Mouse (Mus musculus): ENCODE measurements around the gene Edf1.

DNA sequence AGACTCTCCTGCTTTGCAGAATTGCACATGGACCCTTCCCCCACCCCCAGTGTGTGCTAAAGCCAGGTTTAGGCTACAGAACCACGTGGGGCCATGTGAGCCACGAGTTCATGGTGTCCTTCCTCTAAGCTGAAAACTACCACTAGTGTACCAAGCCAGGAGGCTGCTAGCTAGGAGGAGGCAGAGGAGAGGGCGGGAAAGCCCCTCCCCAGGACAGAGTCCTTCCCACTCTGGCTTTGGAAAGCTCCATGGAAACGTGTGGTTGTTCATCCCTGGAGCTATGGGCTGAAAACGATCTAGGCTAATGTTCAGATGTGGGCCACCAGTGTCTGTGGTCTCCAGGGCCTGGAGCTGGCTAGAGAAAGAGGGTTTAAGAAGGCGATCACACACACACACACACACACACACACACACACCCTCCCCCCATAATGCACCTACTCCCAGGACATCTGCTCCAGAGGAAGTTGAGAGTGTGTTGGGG is 23.0 kb downstream of the Edf1 start:
- no peak for TF ChIP-seq POLR2A (IDR thresholded peaks at IDR 0.05; ENCODE audit: low read depth, low read length)
- no peak for TF ChIP-seq CTCF (IDR thresholded peaks at IDR 0.05; ENCODE audit: borderline replicate concordance, insufficient read depth, low read length)
